Mouse (Mus musculus) hindbrain, embryonic 10.5 days (tissue): Measurements from ENCODE around the gene Vmn1r192. TPM values are rescaled to one million over a fixed set of nuclear protein-coding genes. Genes with fewer than 3 reads are reported as not detected.
"Not testable (repeated sequence)": the region's sequence is repeated elsewhere in the genome, so short reads cannot be mapped to it uniquely, and the experiment has no call there.

Experiments used
- DNase-seq: peaks from one replicate; pipeline ENCODE4 v3.0.0-alpha.2; 2017; ENCODE audit warnings: low spot score
- H3K27ac ChIP-seq: fragments of 300-500 bp; sonication (generic); 2 replicates; pipeline ENCODE4 v1.5.1; 2016; ENCODE audit warnings: mild to moderate bottlenecking, moderate library complexity
- H3K27me3 ChIP-seq: fragments of 300-500 bp; sonication (generic); 2 replicates; pipeline ENCODE4 v1.6.1; 2016; ENCODE audit warnings: mild to moderate bottlenecking; ENCODE audit not compliant: poor library complexity, insufficient read depth, severe bottlenecking
- H3K36me3 ChIP-seq: fragments of 300-500 bp; sonication (generic); 2 replicates; pipeline ENCODE4 v1.6.1; 2016; ENCODE audit warnings: mild to moderate bottlenecking, moderate library complexity
- H3K4me1 ChIP-seq: fragments of 300-500 bp; sonication (generic); replicated peaks from 2 replicates; pipeline ENCODE4 v1.6.1; 2016; ENCODE audit warnings: mild to moderate bottlenecking
- H3K4me3 ChIP-seq: fragments of 300-500 bp; sonication (generic); 2 replicates; pipeline ENCODE4 v1.5.1; 2016; ENCODE audit warnings: mild to moderate bottlenecking, moderate library complexity
- H3K9me3 ChIP-seq: fragments of 300-500 bp; sonication (generic); 2 replicates; pipeline ENCODE4 v1.6.1; 2016; ENCODE audit warnings: mild to moderate bottlenecking, moderate library complexity
- WGBS: fragments of 180-500 bp; shearing (Covaris S2); methylation state at CpG from one replicate; pipeline ENCODE4 v1.1.7; 2016; 5-methylcytosine and 5-hydroxymethylcytosine counted together
- polyA plus RNA-seq: library from polyadenylated mRNA; unstranded; fragments of >200 nt; fragmentation: Nextera tagmentation; extraction: Ambion mirVana; gene quantifications from 2 replicates; pipeline ENCODE4 v1.2.1, GENCODE M21; 2016

Gene Vmn1r192
- not detected in 2 replicates for polyA plus RNA-seq

DNA sequence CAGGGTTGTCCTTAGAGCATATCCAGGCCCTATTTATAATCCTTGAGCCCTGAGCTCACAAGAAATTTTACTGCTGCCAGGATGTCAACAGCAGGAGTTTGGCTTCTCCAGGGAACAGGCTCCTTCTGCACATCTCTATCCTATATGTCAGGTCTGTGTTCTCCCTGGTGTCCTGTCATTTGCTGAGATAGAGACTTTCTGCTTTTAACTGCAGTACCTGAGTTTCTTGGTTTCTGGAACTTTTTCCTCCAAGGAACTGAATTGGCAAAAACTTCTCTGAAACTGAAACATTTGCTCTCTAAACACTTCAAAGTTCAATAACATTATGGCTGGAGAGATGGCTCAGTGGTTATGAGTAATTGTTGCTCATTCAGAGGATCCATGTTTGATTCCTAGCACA lies at the start of gene Vmn1r192:
Gene Vmn1r192, minus strand, starts transcription at position 101 of the 400 bp plus-strand sequence.
- Histone ChIP-seq H3K4me3 (no peak within 1 kb of the TSS), H3K9me3 (0 out of 2 replicates have a peak, but pooled peaks cover under 1% of the 10 kb centered on the region), H3K4me1 (no peaks in the 10 kb centered on the region), H3K27ac (no peak within 1 kb of the TSS), H3K27me3 (no peaks in the 10 kb centered on the region), H3K36me3 (no peaks in the 10 kb centered on the region)
- no peak for DNase-seq

DNA sequence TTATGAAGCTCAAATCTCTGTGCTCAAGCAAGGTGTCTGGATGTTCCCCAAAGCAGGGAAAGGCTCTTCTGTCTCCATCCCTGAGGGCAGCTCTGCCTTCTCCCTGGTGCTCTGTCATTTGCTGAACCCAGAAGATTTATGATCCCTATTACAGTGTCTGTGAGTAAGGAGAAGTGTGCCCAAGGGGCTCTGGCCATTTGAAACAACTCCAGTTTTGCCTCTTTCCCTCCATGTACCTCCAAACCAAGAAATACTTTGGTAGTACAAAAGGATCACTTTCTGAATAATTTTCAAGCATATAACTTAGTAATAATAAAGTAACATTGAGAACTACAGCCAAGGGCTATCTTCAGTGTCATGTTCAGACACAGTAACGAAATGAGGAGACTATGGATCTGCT lies 32.1 kb upstream of the Vmn1r192 start, which contains the start of gene Vmn1r193:
Gene Vmn1r193, minus strand, starts transcription at position 101 of the 400 bp plus-strand sequence.
- H3K4me3 ChIP-seq, DNase-seq, H3K27me3 ChIP-seq, H3K27ac ChIP-seq, H3K4me1 ChIP-seq, H3K36me3 ChIP-seq, H3K9me3 ChIP-seq: not testable (repeated sequence)
- WGBS = 80% methylated on average over 1 of the region's 1 CpGs

DNA sequence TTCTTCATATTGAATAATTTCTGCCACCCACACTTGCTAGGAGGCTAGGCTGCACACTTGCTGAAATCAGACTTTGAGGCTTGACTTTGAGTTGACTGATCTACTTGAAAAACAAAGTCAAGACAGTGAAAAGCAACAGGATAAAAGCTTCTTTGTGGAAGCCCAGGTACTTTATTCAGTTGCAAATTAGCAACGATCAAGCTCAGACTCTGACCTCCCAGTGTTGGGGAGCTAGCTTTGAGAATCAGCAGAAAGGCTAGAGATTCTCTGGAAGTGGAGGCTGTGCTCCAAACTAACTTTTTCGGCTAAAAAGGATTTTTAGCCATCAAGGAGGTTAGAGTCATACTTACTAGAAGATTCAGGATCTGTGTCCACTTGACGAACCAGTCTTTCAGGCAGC lies 1.8 kb upstream of the Vmn1r192 start:
- not testable (repeated sequence) for H3K36me3 ChIP-seq, H3K4me1 ChIP-seq, H3K4me3 ChIP-seq, DNase-seq, H3K27me3 ChIP-seq, H3K27ac ChIP-seq, H3K9me3 ChIP-seq
- 74% methylated on average over 3 of the region's 3 CpGs for WGBS

DNA sequence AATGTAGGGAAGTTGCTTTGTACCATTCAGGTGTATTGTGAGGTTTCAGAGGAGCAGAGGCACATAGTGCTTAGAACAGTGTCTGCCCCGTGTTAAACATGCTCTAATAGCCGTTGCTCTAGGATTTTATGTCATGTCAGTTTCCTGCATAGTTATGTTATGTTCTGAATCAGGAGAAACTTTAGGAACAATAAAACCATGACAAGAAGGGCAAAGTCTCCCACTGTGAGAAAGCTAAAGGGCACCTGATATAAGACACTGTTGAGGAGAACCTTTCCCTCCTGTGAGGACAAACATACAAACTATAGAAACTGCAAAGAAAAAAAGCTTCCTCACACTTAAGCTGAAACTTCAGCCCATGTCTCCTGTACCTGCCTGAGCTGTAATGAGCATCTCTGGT lies 556 bp downstream of the Vmn1r192 start:
- Histone ChIP-seq H3K4me3 (no peak overlapping the region), H3K36me3 (no peaks in the 10 kb centered on the region), H3K9me3 (no peaks in the 10 kb centered on the region), H3K27me3 (no peaks in the 10 kb centered on the region), H3K27ac (no peak overlapping the region), H3K4me1 (no peaks in the 10 kb centered on the region)
- 75% methylated on average over 2 of the region's 2 CpGs for WGBS
- no peak for DNase-seq

DNA sequence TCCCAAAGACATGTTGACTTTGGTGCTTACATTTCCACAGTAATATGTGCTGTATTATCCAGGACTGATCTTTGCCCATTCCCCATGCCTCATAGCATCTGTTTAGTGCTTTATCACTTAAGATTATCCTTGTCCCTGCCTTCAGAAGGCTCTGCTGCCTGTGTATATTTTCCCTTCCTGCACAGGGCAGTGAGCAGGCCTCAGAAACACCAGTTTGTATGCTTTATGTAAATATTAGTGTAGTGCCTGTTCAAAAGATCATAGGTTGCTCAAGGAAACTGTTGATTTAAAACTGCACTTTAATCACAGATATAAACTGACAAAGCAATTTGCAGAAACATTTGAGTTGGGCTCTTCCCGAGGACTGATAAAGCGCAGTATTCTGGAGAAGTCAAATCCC lies 1.6 kb downstream of the Vmn1r192 start:
- H3K36me3 ChIP-seq = no peaks in the 10 kb centered on the region
- WGBS = 95% methylated on average over 2 of the region's 2 CpGs

DNA sequence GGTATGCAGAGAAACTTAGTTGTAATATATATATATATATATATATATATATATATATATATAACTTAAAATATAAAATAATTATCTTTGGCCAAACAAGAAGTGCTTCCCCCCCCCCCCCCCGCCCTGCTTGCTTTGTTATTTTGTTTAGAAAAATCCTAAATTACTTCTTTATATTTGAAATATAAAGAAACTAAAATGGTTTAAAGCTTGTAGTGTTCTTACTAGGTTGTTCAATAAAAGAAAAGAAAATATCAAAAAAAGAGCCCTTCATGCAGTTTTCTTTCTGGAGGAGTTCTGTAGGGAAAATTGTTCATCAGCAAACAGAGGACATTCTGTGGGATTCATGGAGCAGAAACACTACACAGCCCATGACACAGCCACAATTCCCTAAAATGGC lies 7.1 kb downstream of the Vmn1r192 start, which contains the start of gene Vmn1r191:
Gene Vmn1r191, minus strand, starts transcription at position 101 of the 400 bp plus-strand sequence.
- no peaks in the 10 kb centered on the region for H3K9me3 ChIP-seq
- no peak for DNase-seq
- WGBS = 88% methylated on average over 1 of the region's 1 CpGs
- H3K4me3 ChIP-seq = no peak within 1 kb of the TSS
- H3K27ac ChIP-seq = no peak within 1 kb of the TSS
- H3K36me3 ChIP-seq = no peaks in the 10 kb centered on the region
- H3K4me1 ChIP-seq = no peaks in the 10 kb centered on the region
- H3K27me3 ChIP-seq = no peaks in the 10 kb centered on the region

More for the DNA sequence above, 1.6 kb downstream of the Vmn1r192 start:
- DNase-seq = no peak
- Histone ChIP-seq H3K4me3 (no peak overlapping the region), H3K4me1 (no peaks in the 10 kb centered on the region), H3K27me3 (no peaks in the 10 kb centered on the region), H3K27ac (no peak overlapping the region), H3K9me3 (no peaks in the 10 kb centered on the region)

DNA sequence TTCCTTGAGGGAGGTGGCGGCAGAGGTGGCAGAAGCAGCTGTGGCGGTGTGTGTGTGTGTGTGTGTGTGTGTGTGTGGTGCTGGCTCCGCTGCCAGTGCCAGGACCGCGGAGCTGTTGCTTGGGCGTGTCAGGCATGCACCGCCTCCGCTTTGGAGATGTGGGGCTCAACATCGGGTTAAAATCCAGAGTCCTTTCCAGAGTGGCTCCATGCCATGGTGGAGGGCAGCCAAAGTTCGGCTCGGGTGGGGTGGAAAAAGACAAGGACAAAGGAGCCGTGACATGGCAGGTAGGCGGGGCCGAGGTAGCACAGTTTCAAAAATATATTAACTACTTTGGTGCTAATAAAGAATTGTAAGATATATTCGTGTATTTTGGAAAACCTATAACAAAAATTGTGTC lies 22.5 kb downstream of the Vmn1r192 start:
- Histone ChIP-seq H3K36me3 (no peaks in the 10 kb centered on the region), H3K4me1 (no peaks in the 10 kb centered on the region), H3K4me3 (no peak overlapping the region), H3K27me3 (no peaks in the 10 kb centered on the region), H3K27ac (no peak overlapping the region), H3K9me3 (peaks cover 13% of the 10 kb centered on the region)
- DNase-seq = no peak
- WGBS = 93% methylated on average over 15 of the region's 15 CpGs

DNA sequence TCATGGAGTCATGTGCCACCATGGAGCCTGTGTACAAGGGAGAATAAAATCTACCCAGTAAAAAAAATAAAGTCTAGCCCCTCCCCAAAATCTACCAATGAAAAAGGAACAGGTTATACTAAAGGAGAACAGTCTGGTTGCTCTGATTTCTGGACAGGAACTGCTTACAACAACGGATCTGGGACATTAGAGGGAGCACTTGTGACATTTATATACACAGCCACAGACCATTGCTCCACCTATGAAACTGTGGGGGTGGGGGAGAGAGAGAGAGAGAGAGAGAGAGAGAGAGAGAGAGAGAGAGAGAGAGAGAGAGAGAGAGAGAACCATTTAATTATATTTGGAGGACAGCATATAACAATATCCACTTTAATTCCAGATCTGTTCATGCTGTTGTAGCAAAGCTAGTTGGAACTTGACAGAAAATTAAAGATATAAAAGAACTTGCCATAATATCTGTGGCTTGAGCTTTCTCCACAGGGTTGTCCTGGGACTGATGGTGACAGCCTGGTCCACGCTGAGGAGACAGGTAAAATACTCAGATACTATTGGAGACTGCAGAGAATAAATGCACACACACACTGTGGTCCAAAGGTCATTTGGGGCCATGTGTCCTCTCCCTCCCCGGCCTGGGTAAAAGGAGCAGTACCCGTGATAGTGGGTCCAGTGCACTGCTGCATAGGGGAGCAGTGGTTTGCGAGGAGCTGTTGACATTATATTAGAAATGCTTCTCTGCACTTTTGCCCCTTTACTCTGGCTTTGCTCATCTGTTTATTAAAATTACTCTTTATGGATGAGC lies 54.2 kb downstream of the Vmn1r192 start:
- H3K27ac ChIP-seq, H3K4me3 ChIP-seq, H3K36me3 ChIP-seq, H3K4me1 ChIP-seq, DNase-seq, H3K27me3 ChIP-seq, H3K9me3 ChIP-seq: not testable (repeated sequence)
- WGBS = 79% methylated on average over 5 of the region's 5 CpGs

Other genes with a start within 250 kb of the Vmn1r192 start
- 20.6 and 24.7 TPM in 2 replicates for gene Zfp184, start 246.0 kb downstream of the Vmn1r192 start, polyA plus RNA-seq
- gene Pom121l2, start 209.9 kb downstream of the Vmn1r192 start, polyA plus RNA-seq = 0.07 TPM in 1 of 2 replicates, not detected in the other
- gene Prss16, start 181.4 kb downstream of the Vmn1r192 start, polyA plus RNA-seq = 0.18 TPM in 1 of 2 replicates, not detected in the other
- 5.5 and 11.0 TPM in 2 replicates for gene Hist1h2ah, start 155.6 kb downstream of the Vmn1r192 start, polyA plus RNA-seq
- 6.6 and 6.9 TPM in 2 replicates for gene Hist1h2bk, start 155.3 kb downstream of the Vmn1r192 start, polyA plus RNA-seq
- gene Hist1h4i, start 149.8 kb downstream of the Vmn1r192 start, polyA plus RNA-seq = 33.6 and 41.8 TPM in 2 replicates
- gene Hist1h2ag, start 148.2 kb downstream of the Vmn1r192 start, polyA plus RNA-seq = 63.1 and 65.4 TPM in 2 replicates
- gene Hist1h2bj, start 147.9 kb downstream of the Vmn1r192 start, polyA plus RNA-seq = 12.6 and 15.5 TPM in 2 replicates
- gene Vmn1r188, start 106.7 kb downstream of the Vmn1r192 start, polyA plus RNA-seq = not detected in 2 replicates
- gene Vmn1r189, start 85.3 kb downstream of the Vmn1r192 start, polyA plus RNA-seq = not detected in 2 replicates
- not detected in 2 replicates for gene Vmn1r191, start 7.2 kb downstream of the Vmn1r192 start, polyA plus RNA-seq
- gene Vmn1r193, start 32.0 kb upstream of the Vmn1r192 start, polyA plus RNA-seq = not detected in 2 replicates
- not detected in 2 replicates for gene Vmn1r194, start 53.1 kb upstream of the Vmn1r192 start, polyA plus RNA-seq
- gene Vmn1r195, start 79.4 kb upstream of the Vmn1r192 start, polyA plus RNA-seq = not detected in 2 replicates
- gene Vmn1r196, start 98.8 kb upstream of the Vmn1r192 start, polyA plus RNA-seq = not detected in 2 replicates
- gene Vmn1r197, start 133.4 kb upstream of the Vmn1r192 start, polyA plus RNA-seq = not detected in 2 replicates
- not detected in 2 replicates for gene Vmn1r198, start 159.2 kb upstream of the Vmn1r192 start, polyA plus RNA-seq
- gene Vmn1r199, start 188.7 kb upstream of the Vmn1r192 start, polyA plus RNA-seq = not detected in 2 replicates
- not detected in 2 replicates for gene Vmn1r200, start 199.2 kb upstream of the Vmn1r192 start, polyA plus RNA-seq